Mouse (Mus musculus) bone marrow macrophage, adult 2 months (primary cell): ENCODE measurements around the gene Zfp800.

Experiments used
- CTCF ChIP-seq: IDR thresholded peaks from 2 replicates; pipeline ENCODE4 v1.5.1; 2012; ENCODE audit warnings: low read depth, mild to moderate bottlenecking, low read length, moderate library complexity
- POLR2A ChIP-seq: IDR thresholded peaks from 2 replicates; pipeline ENCODE4 v1.6.1; 2012; ENCODE audit warnings: mild to moderate bottlenecking, low read depth, low read length, borderline replicate concordance

DNA sequence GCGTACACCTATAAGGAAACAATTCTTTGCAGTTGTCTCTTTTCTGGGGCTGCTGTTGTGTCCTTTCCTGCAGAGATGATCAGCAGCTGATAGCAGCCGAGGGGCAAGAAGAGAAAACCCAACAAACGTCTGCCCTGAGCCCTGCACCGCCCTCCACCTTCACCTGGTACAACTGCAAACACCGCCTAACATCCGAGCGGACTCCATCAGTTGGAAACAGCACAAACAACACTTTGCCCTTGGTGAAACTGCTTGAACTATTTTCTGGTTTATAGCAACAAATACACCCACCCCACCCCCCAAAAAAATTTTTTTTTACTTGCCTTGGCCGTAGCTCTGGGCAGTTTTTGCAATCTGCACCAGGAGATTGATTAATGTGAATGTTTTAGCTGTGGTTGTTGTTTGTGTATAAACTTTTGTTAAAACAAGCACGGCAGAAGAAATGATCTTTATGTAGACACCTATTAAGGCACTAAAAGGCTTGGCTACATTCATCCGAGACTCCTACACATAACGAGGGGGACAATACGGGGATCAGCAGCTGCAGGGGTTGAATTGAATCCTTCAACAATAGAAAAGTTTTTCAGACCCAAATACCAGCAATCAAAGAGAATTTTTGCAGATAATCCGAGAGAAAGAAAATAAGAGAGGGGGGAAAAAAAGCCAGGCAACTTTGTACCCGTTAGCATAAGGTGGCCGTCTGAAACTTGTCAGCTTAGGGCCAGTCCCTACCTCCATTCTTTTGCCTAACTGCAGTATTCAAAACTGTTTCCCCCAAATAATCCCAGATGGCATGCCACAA lies 1.6 kb downstream of the Zfp800 start:
- no peak for TF ChIP-seq CTCF
- no peak for TF ChIP-seq POLR2A
